Mouse (Mus musculus) lung, embryonic 16.5 days (tissue): ENCODE data around the gene Cd8b1. TPM values are rescaled to one million over a fixed set of nuclear protein-coding genes. Genes with fewer than 3 reads are reported as not detected.

Source experiments
- ATAC-seq: fragments of 200-750 bp; cut with Nextera tagmentation; 2 replicates; pipeline ENCODE4 v1.8.0; 2017; ENCODE audit warnings: low read depth, mild to moderate bottlenecking, moderate library complexity
- H3K27ac ChIP-seq: fragments of 300-500 bp; sonication (generic); 2 replicates; pipeline ENCODE4 v1.5.1; 2014; ENCODE audit warnings: mild to moderate bottlenecking, control low read depth, low read length
- H3K27me3 ChIP-seq: fragments of 300-500 bp; sonication (generic); 2 replicates; pipeline ENCODE4 v1.6.1; 2014; ENCODE audit warnings: low read depth, low read length, mixed read lengths; ENCODE audit not compliant: control insufficient read depth, insufficient read depth
- H3K36me3 ChIP-seq: fragments of 300-500 bp; sonication (generic); 2 replicates; pipeline ENCODE4 v1.6.1; 2014; ENCODE audit warnings: low read length; ENCODE audit not compliant: control insufficient read depth, insufficient read depth
- H3K4me1 ChIP-seq: fragments of 300-500 bp; sonication (generic); replicated peaks from 2 replicates; pipeline ENCODE4 v1.6.1; 2014; ENCODE audit warnings: low read length, mixed read lengths; ENCODE audit not compliant: control insufficient read depth, insufficient read depth
- H3K4me2 ChIP-seq: fragments of 300-500 bp; sonication (generic); 2 replicates; pipeline ENCODE4 v1.6.1; 2014; ENCODE audit warnings: low read depth, low read length, control low read depth
- H3K4me3 ChIP-seq: fragments of 300-500 bp; sonication (generic); 2 replicates; pipeline ENCODE4 v1.5.1; 2014; ENCODE audit warnings: mild to moderate bottlenecking, low read length, control low read depth
- H3K9ac ChIP-seq: fragments of 300-500 bp; sonication (generic); 2 replicates; pipeline ENCODE4 v1.6.1; 2014; ENCODE audit warnings: low read length, control low read depth
- H3K9me3 ChIP-seq: fragments of 300-500 bp; sonication (generic); 2 replicates; pipeline ENCODE4 v1.6.1; 2016; ENCODE audit warnings: low read length; ENCODE audit not compliant: control insufficient read depth
- WGBS: fragments of 180-500 bp; shearing (Covaris S2); extraction: QIAGEN DNeasy Blood & Tissue Kit; methylation state at CpG from one replicate; pipeline ENCODE4 v1.1.7; 2014; 5-methylcytosine and 5-hydroxymethylcytosine counted together
- polyA plus RNA-seq: library from polyadenylated mRNA; unstranded; fragments of >200 nt; fragmentation: Nextera tagmentation; extraction: Ambion mirVana; gene quantifications from 2 replicates; pipeline ENCODE4 v1.2.1, GENCODE M21; 2015

The Cd8b1 gene
- polyA plus RNA-seq, 1 experiment from 2014 or later: 0.57 TPM

DNA sequence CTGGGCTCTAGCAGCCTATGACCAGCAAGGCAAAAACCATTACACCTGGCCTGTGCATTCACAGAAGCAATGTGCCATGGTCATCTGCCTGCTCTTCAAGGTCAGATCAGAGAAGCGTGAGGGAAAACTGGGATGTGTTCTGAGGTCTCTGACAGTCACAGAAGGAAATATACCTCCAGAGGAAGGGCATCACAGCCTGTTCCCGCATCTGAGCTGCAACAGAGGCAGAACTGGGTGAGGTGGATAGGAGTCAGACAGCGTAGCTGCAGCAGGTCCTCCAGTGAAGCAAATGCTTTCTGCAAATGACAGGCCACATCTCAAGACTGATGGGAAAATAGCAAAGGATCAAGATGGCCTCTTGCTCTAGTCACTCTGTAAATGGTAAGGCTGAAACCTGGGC, 16.4 kb downstream of the Cd8b1 start:
- no peak overlapping the region for H3K4me3 ChIP-seq
- H3K27me3 ChIP-seq: no peaks in the 10 kb centered on the region
- H3K27ac ChIP-seq: no peak overlapping the region
- no peak overlapping the region for H3K9ac ChIP-seq
- no peaks in the 10 kb centered on the region for H3K9me3 ChIP-seq
- no peak for ATAC-seq
- no peaks in the 10 kb centered on the region for H3K4me1 ChIP-seq
- WGBS: 75% methylated on average over 3 of the region's 3 CpGs
- no peak overlapping the region for H3K4me2 ChIP-seq
- H3K36me3 ChIP-seq: no peaks in the 10 kb centered on the region

DNA sequence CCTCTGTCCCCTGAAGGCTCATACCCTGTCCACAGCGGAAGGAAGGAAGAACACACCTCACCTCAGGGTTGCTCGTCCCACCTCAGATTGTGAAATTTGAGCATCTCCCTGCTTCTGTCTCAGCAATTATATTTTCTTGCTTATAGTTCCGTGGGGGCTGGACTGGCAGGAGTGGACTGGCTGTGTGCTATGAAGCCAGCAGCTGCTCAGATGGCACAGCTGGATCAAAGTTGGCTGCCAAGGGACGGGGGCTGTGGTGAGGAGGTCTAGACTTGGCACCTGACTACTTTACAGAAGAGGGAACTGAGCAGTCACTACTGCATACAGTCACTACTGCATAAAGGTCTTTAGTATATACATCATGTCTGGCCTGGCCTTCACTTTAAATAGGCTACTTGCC, 16.8 kb downstream of the Cd8b1 start:
- H3K27ac ChIP-seq: no peak overlapping the region
- no peak overlapping the region for H3K9ac ChIP-seq
- no peaks in the 10 kb centered on the region for H3K27me3 ChIP-seq
- WGBS: 71% methylated on average over 4 of the region's 4 CpGs
- H3K4me2 ChIP-seq: no peak overlapping the region
- no peaks in the 10 kb centered on the region for H3K9me3 ChIP-seq
- ATAC-seq: no peak
- no peak overlapping the region for H3K4me3 ChIP-seq
- no peaks in the 10 kb centered on the region for H3K36me3 ChIP-seq
- H3K4me1 ChIP-seq: no peaks in the 10 kb centered on the region

DNA sequence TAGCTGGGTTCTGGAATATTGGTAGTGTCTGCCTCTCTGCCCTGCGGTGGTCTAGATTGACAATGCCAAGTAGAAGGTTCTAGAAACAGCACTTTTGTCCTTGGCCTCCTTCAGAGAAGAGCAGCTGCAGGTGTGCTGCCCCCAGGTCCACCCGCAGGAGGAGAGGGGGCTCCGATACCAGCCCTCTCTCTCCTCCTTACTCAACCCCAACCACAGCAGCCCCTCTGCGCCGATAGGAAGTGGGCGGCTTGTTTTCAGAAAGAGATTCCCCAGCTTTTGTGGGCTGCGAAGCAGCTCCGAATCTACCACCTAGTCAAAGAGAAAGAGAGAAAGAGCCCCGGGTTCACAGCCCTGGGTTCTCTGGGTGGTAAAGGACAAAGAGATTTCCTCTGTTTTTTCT, 18.6 kb downstream of the Cd8b1 start:
- ATAC-seq: no peak
- no peak overlapping the region for H3K27ac ChIP-seq
- no peaks in the 10 kb centered on the region for H3K4me1 ChIP-seq
- H3K4me3 ChIP-seq: no peak overlapping the region
- WGBS: 89% methylated on average over 9 of the region's 9 CpGs
- no peaks in the 10 kb centered on the region for H3K9me3 ChIP-seq
- no peak overlapping the region for H3K9ac ChIP-seq
- no peaks in the 10 kb centered on the region for H3K36me3 ChIP-seq
- no peak overlapping the region for H3K4me2 ChIP-seq
- H3K27me3 ChIP-seq: no peaks in the 10 kb centered on the region

DNA sequence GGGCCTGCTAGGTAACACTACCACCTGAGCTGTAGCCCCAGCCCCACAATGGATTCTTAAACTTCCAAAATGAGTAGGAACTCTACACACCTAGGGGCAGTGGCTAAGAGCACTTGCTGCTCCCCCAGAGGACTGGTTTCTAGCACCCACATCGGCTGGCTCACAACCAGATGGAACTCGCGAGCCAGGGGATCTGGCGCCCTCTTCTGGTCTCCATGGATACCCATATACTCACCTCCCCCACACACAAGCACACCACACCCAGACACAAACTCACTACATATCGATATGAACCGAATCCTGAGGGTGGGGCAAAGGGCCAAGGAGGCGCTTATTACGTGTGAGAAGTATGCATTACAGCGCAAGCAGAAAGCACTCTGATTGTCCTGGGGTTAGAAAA, 25.4 kb downstream of the Cd8b1 start:
- no peak overlapping the region for H3K4me2 ChIP-seq
- no peaks in the 10 kb centered on the region for H3K27me3 ChIP-seq
- H3K27ac ChIP-seq: no peak overlapping the region
- H3K9me3 ChIP-seq: no peaks in the 10 kb centered on the region
- H3K9ac ChIP-seq: no peak overlapping the region
- 92% methylated on average over 9 of the region's 9 CpGs for WGBS
- no peaks in the 10 kb centered on the region for H3K36me3 ChIP-seq
- H3K4me1 ChIP-seq: no peaks in the 10 kb centered on the region
- H3K4me3 ChIP-seq: no peak overlapping the region
- no peak for ATAC-seq

DNA sequence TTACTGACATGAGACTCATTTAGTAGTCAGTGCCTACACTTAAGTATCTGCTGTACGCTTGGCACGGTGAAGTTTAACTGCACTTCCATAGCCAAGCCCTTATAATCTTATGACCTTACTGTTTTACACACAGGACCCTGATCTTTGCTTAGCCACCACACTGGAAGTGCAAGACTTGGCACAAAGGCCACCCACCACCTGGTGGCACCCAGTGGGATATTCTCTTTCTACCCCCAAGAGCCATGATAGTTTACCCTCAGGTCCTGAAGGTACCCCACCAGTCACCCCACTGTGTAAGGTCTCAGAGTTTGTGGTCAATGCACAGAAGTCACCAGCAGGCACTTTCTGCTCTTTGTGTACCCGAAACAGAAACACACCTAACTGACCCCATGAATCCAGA, 28.6 kb downstream of the Cd8b1 start:
- no peak overlapping the region for H3K4me3 ChIP-seq
- no peak overlapping the region for H3K4me2 ChIP-seq
- no peaks in the 10 kb centered on the region for H3K9me3 ChIP-seq
- WGBS: 92% methylated on average over 3 of the region's 3 CpGs
- H3K27ac ChIP-seq: no peak overlapping the region
- no peaks in the 10 kb centered on the region for H3K36me3 ChIP-seq
- H3K27me3 ChIP-seq: no peaks in the 10 kb centered on the region
- H3K9ac ChIP-seq: no peak overlapping the region
- H3K4me1 ChIP-seq: no peaks in the 10 kb centered on the region
- ATAC-seq: no peak

DNA sequence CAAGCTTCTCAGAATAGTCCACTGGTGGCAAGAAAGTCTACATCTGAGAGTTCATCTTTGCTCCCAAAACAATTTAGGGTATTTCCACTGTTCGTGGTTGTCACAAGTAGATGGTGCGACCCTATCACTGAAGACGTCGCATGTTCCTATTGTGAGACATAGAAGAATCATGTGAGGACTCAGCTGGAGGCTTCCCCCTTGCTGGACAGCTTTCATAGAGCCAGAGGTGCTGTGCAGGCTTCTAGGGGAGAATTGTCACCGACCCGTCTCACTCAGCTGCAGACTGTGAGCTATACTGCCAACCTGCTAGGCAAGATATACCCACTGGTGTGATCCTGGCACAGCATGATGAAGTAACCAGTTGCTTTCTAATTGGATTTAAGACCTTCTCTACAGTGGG, 29.6 kb downstream of the Cd8b1 start:
- Histone ChIP-seq H3K27ac (no peak overlapping the region), H3K4me2 (no peak overlapping the region), H3K9ac (no peak overlapping the region), H3K9me3 (no peaks in the 10 kb centered on the region), H3K4me3 (no peak overlapping the region), H3K4me1 (no peaks in the 10 kb centered on the region), H3K27me3 (no peaks in the 10 kb centered on the region), H3K36me3 (no peaks in the 10 kb centered on the region)
- WGBS: 89% methylated on average over 6 of the region's 6 CpGs
- ATAC-seq: no peak

- WGBS: 76% methylated on average over 10 of the region's 10 CpGs
- Histone ChIP-seq H3K36me3 (no peaks in the 10 kb centered on the region), H3K4me3 (no peak overlapping the region), H3K9me3 (no peaks in the 10 kb centered on the region), H3K4me1 (no peaks in the 10 kb centered on the region), H3K4me2 (no peak overlapping the region), H3K27me3 (no peaks in the 10 kb centered on the region), H3K9ac (no peak overlapping the region), H3K27ac (no peak overlapping the region)
- ATAC-seq: no peak
Measured at GRCm38 (mm10) chr6:71352866-71353427, 30.4 kb downstream of the Cd8b1 start.

DNA sequence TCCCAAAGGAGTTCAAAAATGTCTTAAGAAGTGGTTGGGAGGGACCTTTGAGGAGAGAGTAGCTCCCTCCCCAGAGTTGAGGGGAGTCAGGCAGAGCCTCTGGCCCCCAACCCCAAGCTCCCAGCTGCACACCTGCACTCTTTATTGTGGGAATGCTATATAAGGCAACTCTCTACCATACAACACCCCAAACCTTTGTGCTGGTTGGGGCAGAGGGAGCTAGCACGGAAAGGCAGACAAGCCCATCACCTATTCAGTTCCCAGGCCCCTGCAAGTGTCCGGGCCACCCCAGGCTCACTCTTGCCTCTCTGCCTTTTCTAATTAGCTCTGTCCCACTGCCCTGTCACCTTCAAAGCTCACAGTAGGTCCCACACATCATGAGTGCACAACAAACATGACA, 31.1 kb downstream of the Cd8b1 start:
- Histone ChIP-seq H3K27me3 (no peaks in the 10 kb centered on the region), H3K4me3 (no peak overlapping the region), H3K36me3 (no peaks in the 10 kb centered on the region), H3K9ac (no peak overlapping the region), H3K9me3 (no peaks in the 10 kb centered on the region), H3K27ac (no peak overlapping the region), H3K4me1 (no peaks in the 10 kb centered on the region), H3K4me2 (no peak overlapping the region)
- ATAC-seq: no peak
- WGBS: 75% methylated on average over 2 of the region's 2 CpGs

GRCm38 (mm10) chr6:71357493-71357892, 34.9 kb downstream of the Cd8b1 start:
- Histone ChIP-seq H3K4me1 (no peaks in the 10 kb centered on the region), H3K4me2 (no peak overlapping the region), H3K36me3 (no peaks in the 10 kb centered on the region), H3K27me3 (no peaks in the 10 kb centered on the region), H3K9me3 (no peaks in the 10 kb centered on the region), H3K4me3 (no peak overlapping the region), H3K27ac (no peak overlapping the region), H3K9ac (no peak overlapping the region)
- no peak for ATAC-seq
- 87% methylated on average over 7 of the region's 7 CpGs for WGBS

DNA sequence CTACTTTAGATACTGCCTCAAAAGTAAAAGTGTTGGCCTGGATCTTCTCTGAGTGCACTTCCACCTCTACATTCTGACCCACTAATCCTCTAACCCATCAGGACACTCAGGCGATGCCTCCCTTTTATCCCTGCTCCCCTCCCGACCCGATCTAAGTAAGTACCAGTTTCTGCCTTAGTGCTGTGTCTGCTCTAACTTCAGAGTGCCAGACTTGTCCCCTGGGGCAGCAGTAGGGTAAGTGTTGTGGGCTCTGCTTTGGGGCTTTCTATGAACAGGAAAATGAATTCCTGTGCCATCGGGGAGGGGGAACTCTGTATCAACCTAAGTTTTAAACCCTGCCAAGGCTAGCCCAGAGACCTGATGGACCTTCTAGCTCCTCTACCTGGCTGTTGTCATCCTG, 37.6 kb downstream of the Cd8b1 start:
- Histone ChIP-seq H3K4me2 (no peak overlapping the region), H3K27me3 (no peaks in the 10 kb centered on the region), H3K9me3 (no peaks in the 10 kb centered on the region), H3K9ac (no peak overlapping the region), H3K36me3 (no peaks in the 10 kb centered on the region), H3K4me1 (no peaks in the 10 kb centered on the region), H3K27ac (no peak overlapping the region), H3K4me3 (no peak overlapping the region)
- WGBS: 77% methylated on average over 4 of the region's 4 CpGs
- ATAC-seq: no peak
